Mouse (Mus musculus): ENCODE measurements around the gene Bmi1. TPM values are rescaled to one million over a fixed set of nuclear protein-coding genes. Genes with fewer than 3 reads are reported as not detected.
A peak's percentile ranks its signal among the peaks of the same experiment; 100 is the strongest.

The Bmi1 gene
- polyA plus RNA-seq, 1 experiment from 2014 or later: 49.9 TPM

- ATAC-seq (replicated peaks; ENCODE audit: insufficient number of reproducible peaks, low FRiP score, low TSS enrichment, low read depth): no peak
- no peaks in the 10 kb centered on the region for H3K4me1 ChIP-seq (ENCODE audit: control insufficient read depth, insufficient read depth, low read length)
- peaks cover 3% of the 10 kb centered on the region for H3K36me3 ChIP-seq (replicated peaks; ENCODE audit: control insufficient read depth, insufficient read depth, low read depth, low read length)
- DNase-seq (ENCODE audit: low spot score): no peak
- under 1% methylated on average over 4 of the region's 4 CpGs for WGBS
- H3K4me3 ChIP-seq (ENCODE audit: low read depth, low read length): peak overlapping the region; percentile 33
- H3K4me2 ChIP-seq (ENCODE audit: low read depth, low read length): peak overlapping the region; percentile 65
- no peaks in the 10 kb centered on the region for H3K9me3 ChIP-seq (replicated peaks; ENCODE audit: control insufficient read depth, low read length)
- no peak overlapping the region for H3K9ac ChIP-seq (replicated peaks; ENCODE audit: low read length)
- peaks cover 10% of the 10 kb centered on the region for H3K27me3 ChIP-seq (ENCODE audit: control insufficient read depth, insufficient read depth, low read length)
- H3K27ac ChIP-seq (replicated peaks; ENCODE audit: low read depth, low read length): no peak overlapping the region
Measured at GRCm38 (mm10) chr2:18680501-18680900, 3.7 kb downstream of the Bmi1 start.

GRCm38 (mm10) chr2:18680961-18681360, 4.1 kb downstream of the Bmi1 start:
- Histone ChIP-seq H3K9ac (replicated peaks; ENCODE audit: low read length) (0 out of 2 replicates have a peak overlapping the region, but pooled peaks have one; percentile 23), H3K4me1 (ENCODE audit: control insufficient read depth, insufficient read depth, low read length) (no peaks in the 10 kb centered on the region), H3K4me2 (ENCODE audit: low read depth, low read length) (peak overlapping the region; percentile 65), H3K27me3 (ENCODE audit: control insufficient read depth, insufficient read depth, low read length) (peaks cover 10% of the 10 kb centered on the region), H3K27ac (replicated peaks; ENCODE audit: low read depth, low read length) (no peak overlapping the region), H3K4me3 (ENCODE audit: low read depth, low read length) (peak overlapping the region; percentile 33), H3K9me3 (replicated peaks; ENCODE audit: control insufficient read depth, low read length) (no peaks in the 10 kb centered on the region), H3K36me3 (replicated peaks; ENCODE audit: control insufficient read depth, insufficient read depth, low read depth, low read length) (peaks cover 3% of the 10 kb centered on the region)
- DNase-seq (ENCODE audit: low spot score) (no peak), ATAC-seq (replicated peaks; ENCODE audit: insufficient number of reproducible peaks, low FRiP score, low TSS enrichment, low read depth) (no peak)
- under 1% methylated on average over 24 of the region's 29 CpGs for WGBS

GRCm38 (mm10) chr2:18684062-18684461, 7.2 kb downstream of the Bmi1 start:
- DNase-seq (ENCODE audit: low spot score) (no peak), ATAC-seq (replicated peaks; ENCODE audit: insufficient number of reproducible peaks, low FRiP score, low TSS enrichment, low read depth) (no peak)
- no peak overlapping the region for H3K4me2 ChIP-seq (ENCODE audit: low read depth, low read length)
- peaks cover 33% of the 10 kb centered on the region for H3K27me3 ChIP-seq (ENCODE audit: control insufficient read depth, insufficient read depth, low read length)
- no peaks in the 10 kb centered on the region for H3K9me3 ChIP-seq (replicated peaks; ENCODE audit: control insufficient read depth, low read length)
- H3K36me3 ChIP-seq (replicated peaks; ENCODE audit: control insufficient read depth, insufficient read depth, low read depth, low read length): peaks cover 3% of the 10 kb centered on the region
- no peak overlapping the region for H3K9ac ChIP-seq (replicated peaks; ENCODE audit: low read length)
- H3K27ac ChIP-seq (replicated peaks; ENCODE audit: low read depth, low read length): no peak overlapping the region
- WGBS: 48% methylated on average over 5 of the region's 5 CpGs
- no peak overlapping the region for H3K4me3 ChIP-seq (ENCODE audit: low read depth, low read length)
- peaks cover 2% of the 10 kb centered on the region; the same call in 1 of the 2 replicates for H3K4me1 ChIP-seq (ENCODE audit: control insufficient read depth, insufficient read depth, low read length)

GRCm38 (mm10) chr2:18686386-18686785, 9.6 kb downstream of the Bmi1 start:
- ATAC-seq (replicated peaks; ENCODE audit: insufficient number of reproducible peaks, low FRiP score, low TSS enrichment, low read depth): no peak
- 16% methylated on average over 6 of the region's 6 CpGs for WGBS
- Histone ChIP-seq H3K9ac (replicated peaks; ENCODE audit: low read length) (no peak overlapping the region), H3K27ac (replicated peaks; ENCODE audit: low read depth, low read length) (no peak overlapping the region), H3K36me3 (replicated peaks; ENCODE audit: control insufficient read depth, insufficient read depth, low read depth, low read length) (peaks cover 3% of the 10 kb centered on the region), H3K9me3 (replicated peaks; ENCODE audit: control insufficient read depth, low read length) (no peaks in the 10 kb centered on the region), H3K4me3 (ENCODE audit: low read depth, low read length) (no peak overlapping the region), H3K4me1 (ENCODE audit: control insufficient read depth, insufficient read depth, low read length) (peaks cover 2% of the 10 kb centered on the region; the same call in 1 of the 2 replicates), H3K4me2 (ENCODE audit: low read depth, low read length) (no peak overlapping the region), H3K27me3 (ENCODE audit: control insufficient read depth, insufficient read depth, low read length) (peaks cover 42% of the 10 kb centered on the region)
- no peak for DNase-seq (ENCODE audit: low spot score)

GRCm38 (mm10) chr2:18686826-18687519, 10.2 kb downstream of the Bmi1 start:
- DNase-seq (ENCODE audit: low spot score) (no peak), ATAC-seq (replicated peaks; ENCODE audit: insufficient number of reproducible peaks, low FRiP score, low TSS enrichment, low read depth) (no peak)
- Histone ChIP-seq H3K9me3 (replicated peaks; ENCODE audit: control insufficient read depth, low read length) (no peaks in the 10 kb centered on the region), H3K27ac (replicated peaks; ENCODE audit: low read depth, low read length) (no peak overlapping the region), H3K36me3 (replicated peaks; ENCODE audit: control insufficient read depth, insufficient read depth, low read depth, low read length) (peaks cover 3% of the 10 kb centered on the region), H3K4me1 (ENCODE audit: control insufficient read depth, insufficient read depth, low read length) (peaks cover 2% of the 10 kb centered on the region; the same call in 1 of the 2 replicates), H3K4me3 (ENCODE audit: low read depth, low read length) (no peak overlapping the region), H3K4me2 (ENCODE audit: low read depth, low read length) (no peak overlapping the region), H3K9ac (replicated peaks; ENCODE audit: low read length) (no peak overlapping the region), H3K27me3 (ENCODE audit: control insufficient read depth, insufficient read depth, low read length) (peaks cover 39% of the 10 kb centered on the region)
- 6% methylated on average over 8 of the region's 8 CpGs for WGBS

GRCm38 (mm10) chr2:18687671-18688170, 10.9 kb downstream of the Bmi1 start:
- peaks cover 3% of the 10 kb centered on the region for H3K36me3 ChIP-seq (replicated peaks; ENCODE audit: control insufficient read depth, insufficient read depth, low read depth, low read length)
- peaks cover 2% of the 10 kb centered on the region; the same call in 1 of the 2 replicates for H3K4me1 ChIP-seq (ENCODE audit: control insufficient read depth, insufficient read depth, low read length)
- no peak overlapping the region for H3K27ac ChIP-seq (replicated peaks; ENCODE audit: low read depth, low read length)
- 5% methylated on average over 9 of the region's 9 CpGs for WGBS
- no peak overlapping the region for H3K4me2 ChIP-seq (ENCODE audit: low read depth, low read length)
- DNase-seq (ENCODE audit: low spot score): no peak
- H3K27me3 ChIP-seq (ENCODE audit: control insufficient read depth, insufficient read depth, low read length): peaks cover 45% of the 10 kb centered on the region
- H3K9me3 ChIP-seq (replicated peaks; ENCODE audit: control insufficient read depth, low read length): no peaks in the 10 kb centered on the region
- ATAC-seq (replicated peaks; ENCODE audit: insufficient number of reproducible peaks, low FRiP score, low TSS enrichment, low read depth): no peak
- H3K9ac ChIP-seq (replicated peaks; ENCODE audit: low read length): no peak overlapping the region
- no peak overlapping the region for H3K4me3 ChIP-seq (ENCODE audit: low read depth, low read length)

GRCm38 (mm10) chr2:18688286-18688685, 11.5 kb downstream of the Bmi1 start:
- Histone ChIP-seq H3K4me1 (ENCODE audit: control insufficient read depth, insufficient read depth, low read length) (peaks cover 2% of the 10 kb centered on the region; the same call in 1 of the 2 replicates), H3K9me3 (replicated peaks; ENCODE audit: control insufficient read depth, low read length) (no peaks in the 10 kb centered on the region), H3K36me3 (replicated peaks; ENCODE audit: control insufficient read depth, insufficient read depth, low read depth, low read length) (peaks cover 3% of the 10 kb centered on the region), H3K27me3 (ENCODE audit: control insufficient read depth, insufficient read depth, low read length) (peaks cover 45% of the 10 kb centered on the region), H3K4me3 (ENCODE audit: low read depth, low read length) (peak overlapping the region; percentile 28), H3K4me2 (ENCODE audit: low read depth, low read length) (no peak overlapping the region), H3K27ac (replicated peaks; ENCODE audit: low read depth, low read length) (no peak overlapping the region), H3K9ac (replicated peaks; ENCODE audit: low read length) (no peak overlapping the region)
- 5% methylated on average over 6 of the region's 6 CpGs for WGBS
- no peak for DNase-seq (ENCODE audit: low spot score)
- no peak for ATAC-seq (replicated peaks; ENCODE audit: insufficient number of reproducible peaks, low FRiP score, low TSS enrichment, low read depth)

- peaks cover 45% of the 10 kb centered on the region for H3K27me3 ChIP-seq (ENCODE audit: control insufficient read depth, insufficient read depth, low read length)
Measured at GRCm38 (mm10) chr2:18688708-18689063, 11.9 kb downstream of the Bmi1 start.

More at GRCm38 (mm10) chr2:18688708-18689063, 11.9 kb downstream of the Bmi1 start:
- peaks cover 2% of the 10 kb centered on the region; the same call in 1 of the 2 replicates for H3K4me1 ChIP-seq (ENCODE audit: control insufficient read depth, insufficient read depth, low read length)
- 2% methylated on average over 42 of the region's 45 CpGs for WGBS
- ATAC-seq (replicated peaks; ENCODE audit: insufficient number of reproducible peaks, low FRiP score, low TSS enrichment, low read depth): peak; percentile 45; the same call in 1 of the 2 replicates
- DNase-seq (ENCODE audit: low spot score): peak; percentile 78
- H3K9me3 ChIP-seq (replicated peaks; ENCODE audit: control insufficient read depth, low read length): no peaks in the 10 kb centered on the region
- peaks cover 3% of the 10 kb centered on the region for H3K36me3 ChIP-seq (replicated peaks; ENCODE audit: control insufficient read depth, insufficient read depth, low read depth, low read length)
- H3K27ac ChIP-seq (replicated peaks; ENCODE audit: low read depth, low read length): no peak overlapping the region
- H3K4me3 ChIP-seq (ENCODE audit: low read depth, low read length): peak overlapping the region; percentile 28
- H3K9ac ChIP-seq (replicated peaks; ENCODE audit: low read length): no peak overlapping the region
- peak overlapping the region; percentile 50 for H3K4me2 ChIP-seq (ENCODE audit: low read depth, low read length)

Measured in embryonic facial prominence, embryonic 11.5 days (tissue).